Comparison of ENCODE assay signal across 8 mouse cellular contexts in genomic region chr2:57116366-57117200, GRCm38 (mm10). TPM values are rescaled to one million over a fixed set of nuclear protein-coding genes. Genes with fewer than 3 reads are reported as not detected.
DNase-seq lines count a peak whose midpoint lies in the region; ATAC-seq lines count a peak whose summit lies in the region.

No protein-coding gene starts in this region.

- peak overlapping the region; percentile 33 for H3K27ac ChIP-seq in intestine, embryonic 16.5 days (ENCODE audit: low read length)
- peak overlapping the region; percentile 81 for H3K27ac ChIP-seq in limb, embryonic 13.5 days
- H3K27ac ChIP-seq in midbrain, embryonic 14.5 days (replicated peaks; ENCODE audit: low read depth, low read length) = peak overlapping the region; percentile 32; the same call in 1 of the 2 replicates

- peaks cover 19% of the 10 kb centered on the region for H3K4me1 ChIP-seq in intestine, embryonic 16.5 days (ENCODE audit: control insufficient read depth, insufficient read depth, low read length)
- H3K4me1 ChIP-seq in limb, embryonic 13.5 days = peaks cover 30% of the 10 kb centered on the region
- H3K4me1 ChIP-seq in midbrain, embryonic 14.5 days (ENCODE audit: control insufficient read depth, insufficient read depth, low read length) = peaks cover 13% of the 10 kb centered on the region; the same call in 1 of the 2 replicates

- no peaks in the 10 kb centered on the region for H3K36me3 ChIP-seq in intestine, embryonic 16.5 days (ENCODE audit: control insufficient read depth, insufficient read depth, low read length)
- H3K36me3 ChIP-seq in limb, embryonic 13.5 days = no peaks in the 10 kb centered on the region
- no peaks in the 10 kb centered on the region for H3K36me3 ChIP-seq in midbrain, embryonic 14.5 days (ENCODE audit: control insufficient read depth, insufficient read depth, low read length)

- no peaks in the 10 kb centered on the region for H3K9me3 ChIP-seq in intestine, embryonic 16.5 days (ENCODE audit: control insufficient read depth, low read length)
- H3K9me3 ChIP-seq in limb, embryonic 13.5 days = no peaks in the 10 kb centered on the region
- H3K9me3 ChIP-seq in midbrain, embryonic 14.5 days (ENCODE audit: control insufficient read depth, low read length) = no peaks in the 10 kb centered on the region

- peaks cover 20% of the 10 kb centered on the region for H3K27me3 ChIP-seq in intestine, embryonic 16.5 days (replicated peaks; ENCODE audit: control insufficient read depth, insufficient read depth, low read length)
- peaks cover 25% of the 10 kb centered on the region for H3K27me3 ChIP-seq in limb, embryonic 13.5 days
- peaks cover 72% of the 10 kb centered on the region for H3K27me3 ChIP-seq in midbrain, embryonic 14.5 days (ENCODE audit: control insufficient read depth, insufficient read depth, low read length)

- peak; percentile 89 for DNase-seq in 3T3-L1 (ENCODE audit: low read depth, low spot score)
- peak; percentile 71 to 75 for DNase-seq in adrenal gland, adult 18-20 months (ENCODE audit: low spot score in 2 of 2)
- DNase-seq in embryo, embryonic 9.5 days (ENCODE audit: extremely low spot score) = peak; percentile 78
- peak; percentile 68 for DNase-seq in midbrain, embryonic 14.5 days
- DNase-seq in spleen, postnatal 4 days (ENCODE audit: low spot score in 2 of 2) = peak; percentile 39 to 74

- H3K4me3 ChIP-seq in intestine, embryonic 16.5 days (ENCODE audit: low read length) = peak overlapping the region; percentile 79
- H3K4me3 ChIP-seq in limb, embryonic 13.5 days = peak overlapping the region; percentile 82
- peak overlapping the region; percentile 65 for H3K4me3 ChIP-seq in midbrain, embryonic 14.5 days (replicated peaks; ENCODE audit: low read depth, low read length)

- peak; percentile 62 for ATAC-seq in granulocyte monocyte progenitor cell, adult 5-6 weeks (replicated peaks; ENCODE audit: poor library complexity, severe bottlenecking)
- peak; percentile 72 for ATAC-seq in intestine, embryonic 16.5 days
- ATAC-seq in limb, embryonic 13.5 days (ENCODE audit: low FRiP score, low read depth) = peak; percentile 58
- peak; percentile 28; the same call in 1 of the 2 replicates for ATAC-seq in midbrain, embryonic 14.5 days (ENCODE audit: low FRiP score, low TSS enrichment)

- 0% methylated on average over 47 of the region's 47 CpGs for WGBS in intestine, embryonic 16.5 days
- WGBS in limb, embryonic 13.5 days = under 1% methylated on average over 45 of the region's 47 CpGs
- under 1% methylated on average over 47 of the region's 47 CpGs for WGBS in midbrain, embryonic 14.5 days

- H3K9ac ChIP-seq in intestine, embryonic 16.5 days (ENCODE audit: low read depth, low read length) = peak overlapping the region; percentile 69
- H3K9ac ChIP-seq in limb, embryonic 13.5 days = peak overlapping the region; percentile 74
- H3K9ac ChIP-seq in midbrain, embryonic 14.5 days (replicated peaks; ENCODE audit: low read length) = peak overlapping the region; percentile 39

- H3K4me2 ChIP-seq in intestine, embryonic 16.5 days (ENCODE audit: low read depth, low read length) = peak overlapping the region; percentile 99
- peak overlapping the region; percentile 99 for H3K4me2 ChIP-seq in limb, embryonic 13.5 days (replicated peaks)
- H3K4me2 ChIP-seq in midbrain, embryonic 14.5 days (ENCODE audit: low read length) = peak overlapping the region; percentile 95

RNA-seq across cellular contexts. Expression of gene Nr4a2, which starts 7.2 kb away (rescaled TPM):
- total RNA-seq in adrenal gland, adult 18-20 months (2021) = 10 to 100 TPM; 16.8 to 27.9 TPM
- total RNA-seq in granulocyte monocyte progenitor cell, adult 5-6 weeks (2014; fragmentation: Nextera tagmentation) = 4.5 and 4.9 TPM in 2 replicates
- 1.3 and 2.1 TPM in 2 replicates for total RNA-seq in granulocyte monocyte progenitor cell, adult 5-6 weeks (2017)
- 2.7 and 2.9 TPM in 2 replicates for polyA plus RNA-seq in intestine, embryonic 16.5 days (2015; fragmentation: Nextera tagmentation; extraction: Ambion mirVana)
- 8.7 and 9.1 TPM in 2 replicates for polyA plus RNA-seq in limb, embryonic 13.5 days (2015; fragmentation: Nextera tagmentation; extraction: Ambion mirVana)
- polyA plus RNA-seq in midbrain, embryonic 14.5 days (2014; fragmentation: Nextera tagmentation; extraction: Ambion mirVana) = 23.8 and 30.9 TPM in 2 replicates

Comparison
In these comparisons a context has a peak if more than half of its experiments do, and no peak if none do; other contexts are left out.
1. Peak in every context shown above with its lines: DNase-seq, ATAC-seq, H3K4me3 ChIP-seq and H3K27ac ChIP-seq.